Mouse (Mus musculus): Measurements from ENCODE around the gene Rph3a.

GRCm38 (mm10) chr5:121017699-121018098 lies 7.8 kb upstream of the Rph3a start:
- no peak for TF ChIP-seq GATA1 (IDR thresholded peaks at IDR 0.05; ENCODE audit: borderline replicate concordance, low read length)
- no peak for TF ChIP-seq FLI1 (IDR thresholded peaks at IDR 0.05; ENCODE audit: low read length)

All from megakaryocyte, embryonic 14.5 days (primary cell).